Mouse (Mus musculus): ENCODE data around the gene Alg9. TPM values are rescaled to one million over a fixed set of nuclear protein-coding genes. Genes with fewer than 3 reads are reported as not detected.

The Alg9 gene
- polyA plus RNA-seq, 1 experiment from 2014 or later: 40.4 TPM

- 61% methylated on average over 12 of the region's 12 CpGs for WGBS
- H3K36me3 ChIP-seq (ENCODE audit: control insufficient read depth, insufficient read depth, low read length): no peaks in the 10 kb centered on the region; the same call in none of the 2 replicates
These were observed 73.0 kb downstream of the Alg9 start for GRCm38 (mm10) chr9:50847606-50848368.

DNA sequence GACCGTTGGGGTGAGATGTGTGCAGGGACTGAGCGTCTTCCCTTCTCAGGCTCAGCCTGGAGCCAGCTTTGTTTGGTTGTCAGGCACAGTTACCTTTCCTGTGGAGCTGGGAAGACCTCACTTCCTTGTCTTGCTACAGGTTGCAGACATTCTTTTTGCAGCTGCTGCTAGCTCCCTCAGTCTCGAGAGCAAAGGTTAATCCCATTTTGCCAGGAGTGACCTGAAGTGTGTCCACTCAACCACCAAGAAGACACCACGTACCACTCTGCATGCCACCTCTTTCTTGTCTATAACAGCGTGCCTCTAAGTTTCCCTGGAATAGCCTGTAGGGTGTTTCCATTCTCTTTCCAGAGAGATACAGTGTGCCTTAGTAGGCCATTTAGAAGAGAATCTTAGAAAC is 74.0 kb downstream of the Alg9 start:
- Histone ChIP-seq H3K27me3 (ENCODE audit: control insufficient read depth, insufficient read depth, low read length) (no peaks in the 10 kb centered on the region), H3K27ac (replicated peaks; ENCODE audit: low read depth, low read length) (no peak overlapping the region), H3K4me2 (ENCODE audit: low read depth, severe bottlenecking) (no peak overlapping the region), H3K4me3 (ENCODE audit: low read depth, low read length) (no peak overlapping the region), H3K4me1 (ENCODE audit: control insufficient read depth, insufficient read depth, low read length) (0 out of 2 replicates have a peak, but pooled peaks cover 3% of the 10 kb centered on the region), H3K9me3 (ENCODE audit: control insufficient read depth, low read length) (no peaks in the 10 kb centered on the region), H3K9ac (ENCODE audit: low read length) (no peak overlapping the region), H3K36me3 (ENCODE audit: control insufficient read depth, insufficient read depth, low read length) (no peaks in the 10 kb centered on the region; the same call in 1 of the 2 replicates)
- DNase-seq (ENCODE audit: low spot score) (no peak), ATAC-seq (ENCODE audit: insufficient number of reproducible peaks, low FRiP score, low TSS enrichment, low read depth) (no peak)
- WGBS: 67% methylated on average over 5 of the region's 5 CpGs

More at GRCm38 (mm10) chr9:50847606-50848368, 73.0 kb downstream of the Alg9 start:
- no peaks in the 10 kb centered on the region for H3K4me1 ChIP-seq (ENCODE audit: control insufficient read depth, insufficient read depth, low read length)
- no peaks in the 10 kb centered on the region for H3K9me3 ChIP-seq (ENCODE audit: control insufficient read depth, low read length)
- H3K4me2 ChIP-seq (ENCODE audit: low read depth, severe bottlenecking): no peak overlapping the region
- ATAC-seq (ENCODE audit: insufficient number of reproducible peaks, low FRiP score, low TSS enrichment, low read depth): no peak
- H3K9ac ChIP-seq (ENCODE audit: low read length): no peak overlapping the region
- no peaks in the 10 kb centered on the region for H3K27me3 ChIP-seq (ENCODE audit: control insufficient read depth, insufficient read depth, low read length)
- DNase-seq (ENCODE audit: low spot score): no peak
- no peak overlapping the region for H3K27ac ChIP-seq (replicated peaks; ENCODE audit: low read depth, low read length)
- H3K4me3 ChIP-seq (ENCODE audit: low read depth, low read length): no peak overlapping the region

- no peaks in the 10 kb centered on the region for H3K9me3 ChIP-seq (ENCODE audit: control insufficient read depth, low read length)
- 23% methylated on average over 8 of the region's 8 CpGs for WGBS
- peak; percentile 78; the same call in 1 of the 2 replicates for ATAC-seq (ENCODE audit: insufficient number of reproducible peaks, low FRiP score, low TSS enrichment, low read depth)
These were observed 74.4 kb downstream of the Alg9 start for GRCm38 (mm10) chr9:50849249-50849648.

DNA sequence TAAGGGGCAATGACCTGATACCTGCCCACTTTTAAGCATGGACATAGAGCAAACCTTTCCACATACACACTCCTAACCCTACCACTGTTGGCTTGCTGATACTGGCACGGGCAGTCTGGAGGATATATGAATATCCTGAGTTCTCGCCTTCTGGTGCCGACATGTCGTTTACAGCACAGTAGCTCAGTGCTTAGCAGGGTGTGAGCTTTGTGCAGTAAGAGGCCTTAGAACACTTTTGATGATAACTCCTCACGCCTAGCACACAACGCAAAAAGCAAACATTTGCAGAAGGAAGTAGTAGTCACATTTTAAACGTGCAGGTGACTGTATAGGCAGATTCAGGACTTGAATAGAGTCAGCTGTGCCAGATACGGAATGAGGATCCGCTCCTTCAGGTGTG is 74.9 kb downstream of the Alg9 start:
- 78% methylated on average over 9 of the region's 9 CpGs for WGBS
- no peaks in the 10 kb centered on the region; the same call in 1 of the 2 replicates for H3K36me3 ChIP-seq (ENCODE audit: control insufficient read depth, insufficient read depth, low read length)
- H3K9ac ChIP-seq (ENCODE audit: low read length): no peak overlapping the region
- H3K4me1 ChIP-seq (ENCODE audit: control insufficient read depth, insufficient read depth, low read length): 0 out of 2 replicates have a peak, but pooled peaks cover 10% of the 10 kb centered on the region
- no peak overlapping the region for H3K4me2 ChIP-seq (ENCODE audit: low read depth, severe bottlenecking)
- no peaks in the 10 kb centered on the region for H3K27me3 ChIP-seq (ENCODE audit: control insufficient read depth, insufficient read depth, low read length)
- DNase-seq (ENCODE audit: low spot score) (no peak), ATAC-seq (ENCODE audit: insufficient number of reproducible peaks, low FRiP score, low TSS enrichment, low read depth) (no peak)
- H3K4me3 ChIP-seq (ENCODE audit: low read depth, low read length): no peak overlapping the region
- no peak overlapping the region for H3K27ac ChIP-seq (replicated peaks; ENCODE audit: low read depth, low read length)
- H3K9me3 ChIP-seq (ENCODE audit: control insufficient read depth, low read length): no peaks in the 10 kb centered on the region

More at GRCm38 (mm10) chr9:50849249-50849648, 74.4 kb downstream of the Alg9 start:
- Histone ChIP-seq H3K27me3 (ENCODE audit: control insufficient read depth, insufficient read depth, low read length) (no peaks in the 10 kb centered on the region), H3K4me2 (ENCODE audit: low read depth, severe bottlenecking) (no peak overlapping the region), H3K36me3 (ENCODE audit: control insufficient read depth, insufficient read depth, low read length) (no peaks in the 10 kb centered on the region; the same call in 1 of the 2 replicates), H3K4me3 (ENCODE audit: low read depth, low read length) (no peak overlapping the region), H3K4me1 (ENCODE audit: control insufficient read depth, insufficient read depth, low read length) (0 out of 2 replicates have a peak, but pooled peaks cover 7% of the 10 kb centered on the region), H3K9ac (ENCODE audit: low read length) (no peak overlapping the region), H3K27ac (replicated peaks; ENCODE audit: low read depth, low read length) (no peak overlapping the region)
- DNase-seq (ENCODE audit: low spot score): peak; percentile 94

GRCm38 (mm10) chr9:50850271-50850670 is 75.5 kb downstream of the Alg9 start:
- no peaks in the 10 kb centered on the region for H3K27me3 ChIP-seq (ENCODE audit: control insufficient read depth, insufficient read depth, low read length)
- no peaks in the 10 kb centered on the region; the same call in 1 of the 2 replicates for H3K36me3 ChIP-seq (ENCODE audit: control insufficient read depth, insufficient read depth, low read length)
- 30% methylated on average over 11 of the region's 11 CpGs for WGBS
- DNase-seq (ENCODE audit: low spot score): no peak
- 0 out of 2 replicates have a peak, but pooled peaks cover 10% of the 10 kb centered on the region for H3K4me1 ChIP-seq (ENCODE audit: control insufficient read depth, insufficient read depth, low read length)
- no peak for ATAC-seq (ENCODE audit: insufficient number of reproducible peaks, low FRiP score, low TSS enrichment, low read depth)
- H3K9me3 ChIP-seq (ENCODE audit: control insufficient read depth, low read length): no peaks in the 10 kb centered on the region
- H3K4me3 ChIP-seq (ENCODE audit: low read depth, low read length): no peak overlapping the region
- H3K4me2 ChIP-seq (ENCODE audit: low read depth, severe bottlenecking): no peak overlapping the region
- H3K27ac ChIP-seq (replicated peaks; ENCODE audit: low read depth, low read length): no peak overlapping the region
- H3K9ac ChIP-seq (ENCODE audit: low read length): no peak overlapping the region; the same call in 1 of the 2 replicates

- no peak overlapping the region for H3K9ac ChIP-seq (ENCODE audit: low read length)
- H3K36me3 ChIP-seq (ENCODE audit: control insufficient read depth, insufficient read depth, low read length): no peaks in the 10 kb centered on the region
- H3K9me3 ChIP-seq (ENCODE audit: control insufficient read depth, low read length): no peaks in the 10 kb centered on the region
- H3K4me2 ChIP-seq (ENCODE audit: low read depth, severe bottlenecking): no peak overlapping the region
- DNase-seq (ENCODE audit: low spot score): no peak
- no peaks in the 10 kb centered on the region for H3K27me3 ChIP-seq (ENCODE audit: control insufficient read depth, insufficient read depth, low read length)
- H3K4me3 ChIP-seq (ENCODE audit: low read depth, low read length): no peak overlapping the region
- 0 out of 2 replicates have a peak, but pooled peaks cover 10% of the 10 kb centered on the region for H3K4me1 ChIP-seq (ENCODE audit: control insufficient read depth, insufficient read depth, low read length)
- no peak overlapping the region for H3K27ac ChIP-seq (replicated peaks; ENCODE audit: low read depth, low read length)
- ATAC-seq (ENCODE audit: insufficient number of reproducible peaks, low FRiP score, low TSS enrichment, low read depth): no peak
- 71% methylated on average over 8 of the region's 8 CpGs for WGBS
These were observed 75.9 kb downstream of the Alg9 start for GRCm38 (mm10) chr9:50850713-50851112.

DNA sequence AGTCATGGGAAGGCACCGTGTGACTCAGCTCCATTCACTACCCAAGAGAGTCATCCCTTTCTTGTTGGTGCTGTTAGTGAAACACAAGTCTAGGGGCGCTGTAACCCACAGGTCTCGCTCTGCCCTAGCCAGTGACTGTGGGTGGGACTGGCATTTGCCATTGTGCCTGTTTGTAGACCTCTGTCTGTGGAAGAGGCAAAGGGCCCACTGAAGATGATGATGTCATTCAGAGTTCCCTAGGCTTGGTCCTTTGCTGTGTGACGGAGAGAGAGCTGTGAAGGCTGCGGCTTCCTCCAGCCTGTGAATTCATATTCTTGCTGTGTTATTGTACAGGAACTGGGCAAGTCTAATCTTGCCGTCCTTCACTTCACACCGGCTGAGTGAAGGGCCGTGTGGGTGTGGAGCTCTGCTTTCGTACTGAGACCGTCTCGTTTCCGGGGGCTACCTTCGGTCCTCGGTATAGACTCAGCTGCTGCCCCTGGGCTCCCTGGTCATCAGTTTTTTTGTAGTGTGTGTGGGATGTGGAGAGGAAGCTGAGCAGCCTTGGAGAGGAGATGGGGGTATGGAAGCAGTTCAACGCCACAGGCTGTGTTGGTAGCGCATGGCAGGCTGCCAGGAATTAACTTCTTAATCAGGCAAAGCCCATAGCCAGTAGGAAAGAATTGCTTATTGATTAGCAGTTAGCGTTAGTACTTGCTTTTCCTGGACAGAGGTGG is 78.0 kb downstream of the Alg9 start:
- no peak for DNase-seq (ENCODE audit: low spot score)
- Histone ChIP-seq H3K9me3 (ENCODE audit: control insufficient read depth, low read length) (no peaks in the 10 kb centered on the region), H3K27me3 (ENCODE audit: control insufficient read depth, insufficient read depth, low read length) (no peaks in the 10 kb centered on the region), H3K4me1 (ENCODE audit: control insufficient read depth, insufficient read depth, low read length) (peaks cover 10% of the 10 kb centered on the region; the same call in 1 of the 2 replicates), H3K27ac (replicated peaks; ENCODE audit: low read depth, low read length) (no peak overlapping the region), H3K4me2 (ENCODE audit: low read depth, severe bottlenecking) (no peak overlapping the region), H3K4me3 (ENCODE audit: low read depth, low read length) (no peak overlapping the region), H3K9ac (ENCODE audit: low read length) (no peak overlapping the region), H3K36me3 (ENCODE audit: control insufficient read depth, insufficient read depth, low read length) (no peaks in the 10 kb centered on the region)
- ATAC-seq (ENCODE audit: insufficient number of reproducible peaks, low FRiP score, low TSS enrichment, low read depth): no peak
- WGBS: 74% methylated on average over 17 of the region's 17 CpGs

DNA sequence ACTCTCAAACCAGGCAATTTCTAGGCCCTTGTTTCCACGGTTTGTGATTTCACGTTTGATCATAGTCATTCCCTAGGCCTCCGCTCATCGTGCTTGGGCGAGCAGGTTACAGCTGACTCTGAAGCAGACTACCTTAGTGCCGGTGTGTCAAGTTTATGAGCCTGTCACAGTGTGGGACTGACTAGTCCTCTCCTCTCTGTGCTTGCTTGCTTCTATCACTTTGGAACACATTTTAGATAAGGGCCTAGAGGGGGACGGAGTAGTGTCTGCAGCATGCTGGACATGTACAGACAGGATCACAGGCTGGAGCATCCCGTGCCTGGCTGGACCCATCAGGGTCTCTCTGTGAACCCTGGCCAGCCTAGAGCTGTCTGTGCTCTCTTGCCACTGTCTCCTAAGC is 79.6 kb downstream of the Alg9 start:
- H3K4me3 ChIP-seq (ENCODE audit: low read depth, low read length): no peak overlapping the region
- DNase-seq (ENCODE audit: low spot score) (no peak), ATAC-seq (ENCODE audit: insufficient number of reproducible peaks, low FRiP score, low TSS enrichment, low read depth) (no peak)
- no peak overlapping the region for H3K27ac ChIP-seq (replicated peaks; ENCODE audit: low read depth, low read length)
- H3K36me3 ChIP-seq (ENCODE audit: control insufficient read depth, insufficient read depth, low read length): no peaks in the 10 kb centered on the region; the same call in 1 of the 2 replicates
- WGBS: 66% methylated on average over 8 of the region's 8 CpGs
- no peak overlapping the region for H3K9ac ChIP-seq (ENCODE audit: low read length)
- peaks cover 13% of the 10 kb centered on the region; the same call in 1 of the 2 replicates for H3K4me1 ChIP-seq (ENCODE audit: control insufficient read depth, insufficient read depth, low read length)
- no peaks in the 10 kb centered on the region for H3K9me3 ChIP-seq (ENCODE audit: control insufficient read depth, low read length)
- H3K4me2 ChIP-seq (ENCODE audit: low read depth, severe bottlenecking): no peak overlapping the region
- no peaks in the 10 kb centered on the region for H3K27me3 ChIP-seq (ENCODE audit: control insufficient read depth, insufficient read depth, low read length)
